Mouse (Mus musculus) embryonic facial prominence, embryonic 10.5 days (tissue): ENCODE data around the gene Hs6st3. TPM values are rescaled to one million over a fixed set of nuclear protein-coding genes. Genes with fewer than 3 reads are reported as not detected.

ENCODE experiments used
- DNase-seq: peaks from one replicate; pipeline ENCODE4 v3.0.0-alpha.2; 2017; ENCODE audit warnings: low spot score
- H3K27ac ChIP-seq: fragments of 300-500 bp; sonication (generic); replicated peaks from 2 replicates; pipeline ENCODE4 v1.5.1; 2016; ENCODE audit warnings: mild to moderate bottlenecking
- H3K27me3 ChIP-seq: fragments of 300-500 bp; sonication (generic); replicated peaks from 2 replicates; pipeline ENCODE4 v1.6.1; 2016; ENCODE audit warnings: low read depth, mild to moderate bottlenecking; ENCODE audit not compliant: poor library complexity, severe bottlenecking
- H3K36me3 ChIP-seq: fragments of 300-500 bp; sonication (generic); replicated peaks from 2 replicates; pipeline ENCODE4 v1.6.1; 2016; ENCODE audit warnings: mild to moderate bottlenecking, moderate library complexity
- H3K4me1 ChIP-seq: fragments of 300-500 bp; sonication (generic); 2 replicates; pipeline ENCODE4 v1.6.1; 2016
- H3K4me3 ChIP-seq: fragments of 300-500 bp; sonication (generic); 2 replicates; pipeline ENCODE4 v1.5.1; 2016; ENCODE audit warnings: mild to moderate bottlenecking, moderate library complexity
- H3K9me3 ChIP-seq: fragments of 300-500 bp; sonication (generic); 2 replicates; pipeline ENCODE4 v1.6.1; 2016; ENCODE audit warnings: mild to moderate bottlenecking
- WGBS: fragments of 180-500 bp; shearing (Covaris S2); methylation state at CpG from one replicate; pipeline ENCODE4 v1.1.7; 2016; 5-methylcytosine and 5-hydroxymethylcytosine counted together
- polyA plus RNA-seq: library from polyadenylated mRNA; unstranded; fragments of >200 nt; fragmentation: Nextera tagmentation; extraction: Ambion mirVana; gene quantifications from 2 replicates; pipeline ENCODE4 v1.2.1, GENCODE M21; 2016

Hs6st3 gene
- polyA plus RNA-seq, 1 experiment from 2014 or later: not detected

DNA sequence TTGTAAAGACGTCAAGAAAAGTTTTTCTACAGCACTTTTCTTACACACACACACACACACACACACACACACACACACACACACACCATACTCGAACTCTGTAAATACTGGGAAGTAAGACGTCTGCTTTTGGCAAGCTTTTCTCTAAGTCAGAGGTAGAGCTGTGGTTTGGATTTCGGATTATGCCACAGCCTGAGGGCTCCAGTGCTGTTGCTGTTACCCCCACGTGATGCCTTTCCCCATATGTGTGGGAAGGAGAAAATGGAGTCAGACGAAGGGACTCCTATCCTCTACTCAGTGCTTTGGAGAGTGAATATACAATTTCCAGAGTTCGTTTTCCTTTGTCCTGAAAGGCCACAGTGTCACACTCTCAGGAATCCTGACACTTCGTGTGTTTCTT, 231.1 kb downstream of the Hs6st3 start:
- no peaks in the 10 kb centered on the region for H3K27me3 ChIP-seq
- no peaks in the 10 kb centered on the region for H3K4me1 ChIP-seq
- H3K4me3 ChIP-seq: no peak overlapping the region
- no peak for DNase-seq
- H3K27ac ChIP-seq: no peak overlapping the region
- H3K36me3 ChIP-seq: no peaks in the 10 kb centered on the region
- H3K9me3 ChIP-seq: no peaks in the 10 kb centered on the region
- 72% methylated on average over 8 of the region's 8 CpGs for WGBS

DNA sequence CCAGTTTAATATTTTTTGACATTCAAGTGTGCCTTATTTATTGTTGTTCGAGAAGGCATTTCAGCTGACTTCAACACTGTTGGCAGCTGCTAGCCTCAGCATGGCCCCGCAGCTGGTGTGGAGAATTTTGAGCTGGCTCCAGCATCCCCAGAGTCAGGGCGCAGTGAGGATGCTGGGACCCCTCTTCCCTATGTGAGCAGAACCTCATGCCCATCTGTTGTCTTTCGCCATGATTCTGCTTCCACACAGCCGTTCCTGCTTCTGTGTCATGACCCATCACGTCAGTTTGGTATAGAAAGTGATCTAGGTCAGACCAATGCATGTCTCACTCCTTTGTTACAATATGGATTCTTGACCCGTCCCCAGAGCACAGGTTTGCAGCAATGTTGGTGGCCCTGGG, 231.9 kb downstream of the Hs6st3 start:
- Histone ChIP-seq H3K27ac (no peak overlapping the region), H3K27me3 (no peaks in the 10 kb centered on the region), H3K36me3 (no peaks in the 10 kb centered on the region), H3K4me1 (no peaks in the 10 kb centered on the region), H3K4me3 (no peak overlapping the region), H3K9me3 (no peaks in the 10 kb centered on the region)
- WGBS: 87% methylated on average over 7 of the region's 7 CpGs
- no peak for DNase-seq

DNA sequence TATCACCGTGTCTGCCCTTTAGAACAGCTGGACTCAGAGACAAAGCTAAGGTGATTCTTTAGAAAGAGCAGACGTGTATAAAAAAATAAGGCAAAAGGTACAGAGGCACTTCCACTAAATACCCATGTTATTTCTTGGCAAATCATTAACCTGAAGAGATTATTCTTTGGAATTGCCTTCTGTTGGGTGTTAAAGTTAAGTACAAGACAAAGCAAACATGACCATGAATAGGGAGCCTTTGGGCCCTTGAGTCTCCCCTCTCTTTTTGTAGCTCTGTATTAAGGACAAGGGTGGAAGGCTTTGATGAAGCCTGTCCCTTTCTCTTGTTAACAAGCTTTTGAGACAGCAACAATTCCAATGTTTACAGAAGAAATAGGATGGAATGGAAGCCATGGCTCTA, 241.2 kb downstream of the Hs6st3 start:
- DNase-seq: no peak
- H3K36me3 ChIP-seq: no peaks in the 10 kb centered on the region
- H3K27ac ChIP-seq: no peak overlapping the region
- WGBS: 83% methylated on average over 2 of the region's 2 CpGs
- H3K9me3 ChIP-seq: no peaks in the 10 kb centered on the region
- H3K4me1 ChIP-seq: no peaks in the 10 kb centered on the region
- H3K27me3 ChIP-seq: no peaks in the 10 kb centered on the region
- H3K4me3 ChIP-seq: no peak overlapping the region

DNA sequence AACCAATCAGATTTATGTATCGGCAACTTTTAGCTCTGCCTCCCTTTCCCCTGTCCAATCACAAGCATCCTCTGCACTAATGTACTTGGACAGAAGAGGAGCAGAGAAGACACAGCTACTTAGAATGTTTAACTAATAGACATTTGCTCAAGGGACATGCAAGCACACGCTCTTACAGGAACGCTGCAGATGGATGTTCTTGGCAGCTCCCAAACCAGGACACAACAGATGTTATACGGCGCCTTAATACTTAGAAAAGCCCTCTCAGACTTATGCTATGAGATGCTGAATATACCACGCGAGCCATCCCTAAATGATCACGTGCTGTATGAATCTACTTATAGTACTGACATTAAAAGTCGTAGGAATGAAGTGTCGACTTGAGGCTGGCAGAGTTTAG, 263.5 kb downstream of the Hs6st3 start:
- Histone ChIP-seq H3K9me3 (no peaks in the 10 kb centered on the region), H3K27me3 (no peaks in the 10 kb centered on the region), H3K4me3 (no peak overlapping the region), H3K36me3 (no peaks in the 10 kb centered on the region), H3K27ac (no peak overlapping the region), H3K4me1 (no peaks in the 10 kb centered on the region)
- DNase-seq: no peak
- WGBS: 92% methylated on average over 10 of the region's 10 CpGs

DNA sequence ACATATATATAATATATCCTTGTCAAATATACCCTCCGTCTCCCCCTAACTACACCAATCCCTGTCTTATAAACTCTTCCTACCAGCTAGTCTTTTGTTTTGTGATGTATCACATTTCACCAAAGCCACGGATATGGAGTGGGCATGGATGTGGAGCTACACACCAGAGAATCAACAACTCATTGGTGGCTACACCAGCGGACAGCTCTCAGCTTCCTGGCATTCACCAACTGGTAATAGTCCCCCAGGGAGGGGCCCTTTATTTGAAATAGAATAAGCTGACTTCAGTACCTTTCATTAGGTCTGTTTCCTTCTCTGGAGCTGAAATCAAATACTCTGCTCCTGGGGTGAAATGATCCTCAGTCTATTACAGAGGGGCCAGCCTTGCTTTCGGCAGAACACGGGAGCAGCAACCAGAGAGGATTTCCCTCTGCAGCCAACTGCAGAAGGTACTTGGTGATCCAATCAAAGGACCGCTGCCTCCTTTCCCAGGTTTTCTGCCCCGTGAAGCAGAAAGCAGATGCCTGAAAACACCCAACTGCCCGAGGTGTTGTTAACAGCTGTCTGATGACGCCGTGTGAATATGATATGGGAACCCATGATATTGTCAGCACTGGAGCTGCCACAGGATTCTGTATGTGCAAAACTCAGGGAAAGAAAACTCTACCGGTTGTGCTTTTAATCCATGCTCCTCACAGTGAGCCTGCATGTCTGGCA, 271.4 kb downstream of the Hs6st3 start:
- Histone ChIP-seq H3K36me3 (no peaks in the 10 kb centered on the region), H3K27ac (no peak overlapping the region), H3K9me3 (no peaks in the 10 kb centered on the region), H3K4me1 (0 out of 2 replicates have a peak, but pooled peaks cover 6% of the 10 kb centered on the region), H3K4me3 (no peak overlapping the region), H3K27me3 (no peaks in the 10 kb centered on the region)
- DNase-seq: peak; percentile 10
- 70% methylated on average over 11 of the region's 11 CpGs for WGBS

DNA sequence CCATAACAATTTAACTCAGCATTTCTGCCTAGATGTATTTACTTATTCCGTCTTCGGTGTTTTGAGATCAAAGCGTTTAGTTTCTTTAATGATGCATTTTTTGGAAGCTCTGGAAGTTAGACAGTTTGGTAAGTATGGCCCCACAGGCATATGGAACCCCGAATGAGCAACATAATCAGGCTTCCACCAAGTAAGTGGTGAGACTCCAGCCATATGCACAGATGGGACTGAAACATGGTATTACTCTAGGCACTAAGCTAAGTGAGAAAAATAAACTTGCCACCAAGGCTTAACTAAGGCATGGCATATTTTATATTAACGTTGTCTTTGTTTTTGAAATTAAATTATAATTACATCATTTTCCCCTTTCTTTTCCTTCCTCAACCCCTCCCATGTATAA, 284.8 kb downstream of the Hs6st3 start:
- Histone ChIP-seq H3K9me3 (no peaks in the 10 kb centered on the region), H3K4me1 (no peaks in the 10 kb centered on the region), H3K36me3 (no peaks in the 10 kb centered on the region), H3K27me3 (no peaks in the 10 kb centered on the region), H3K4me3 (no peak overlapping the region), H3K27ac (no peak overlapping the region)
- WGBS: 91% methylated on average over 5 of the region's 5 CpGs
- no peak for DNase-seq

DNA sequence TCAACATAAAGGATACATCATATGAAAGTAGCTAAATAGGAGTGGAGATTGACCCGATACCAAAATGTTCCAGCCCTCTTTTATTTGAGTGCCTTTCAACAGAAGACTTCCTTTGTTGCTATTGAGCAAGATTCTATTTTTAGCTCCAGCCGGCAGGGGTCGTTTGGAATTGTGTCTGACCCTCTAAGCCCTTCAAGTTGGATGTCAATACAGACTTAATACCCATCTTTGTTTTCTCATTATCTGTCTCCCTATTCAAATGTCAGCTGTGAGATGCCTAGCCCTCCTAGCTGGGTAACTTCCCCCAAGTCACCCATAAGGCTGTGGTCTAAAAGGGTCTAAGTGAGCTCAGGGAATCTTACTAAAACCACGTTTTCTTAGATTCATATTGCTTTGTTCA, 312.3 kb downstream of the Hs6st3 start:
- peak; percentile 11 for DNase-seq
- H3K9me3 ChIP-seq: no peaks in the 10 kb centered on the region
- H3K4me3 ChIP-seq: no peak overlapping the region
- WGBS: 27% methylated on average over 4 of the region's 4 CpGs
- H3K27me3 ChIP-seq: no peaks in the 10 kb centered on the region
- H3K36me3 ChIP-seq: no peaks in the 10 kb centered on the region
- H3K4me1 ChIP-seq: no peaks in the 10 kb centered on the region
- H3K27ac ChIP-seq: no peak overlapping the region

DNA sequence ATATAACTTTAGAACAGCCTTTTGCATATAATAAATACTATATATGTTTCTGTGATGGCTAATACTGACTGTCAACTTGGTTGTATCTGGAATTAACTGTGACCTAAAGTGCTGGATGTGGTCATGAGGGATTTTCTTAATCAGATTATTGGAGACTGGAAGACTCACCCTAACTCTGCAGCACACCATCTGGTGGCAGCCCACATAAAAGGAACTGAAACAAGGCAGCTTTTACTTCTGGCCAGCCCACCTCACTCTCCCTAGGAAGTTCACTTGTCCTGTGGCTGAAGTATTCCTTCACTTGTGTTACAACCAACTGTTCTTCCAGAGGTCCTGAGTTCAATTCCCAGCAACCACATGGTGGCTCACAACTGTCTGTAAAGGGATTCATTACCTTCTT, 313.5 kb downstream of the Hs6st3 start:
- Histone ChIP-seq H3K27me3 (no peaks in the 10 kb centered on the region), H3K4me1 (no peaks in the 10 kb centered on the region), H3K36me3 (no peaks in the 10 kb centered on the region), H3K9me3 (no peaks in the 10 kb centered on the region), H3K27ac (no peak overlapping the region), H3K4me3 (no peak overlapping the region)
- DNase-seq: no peak

DNA sequence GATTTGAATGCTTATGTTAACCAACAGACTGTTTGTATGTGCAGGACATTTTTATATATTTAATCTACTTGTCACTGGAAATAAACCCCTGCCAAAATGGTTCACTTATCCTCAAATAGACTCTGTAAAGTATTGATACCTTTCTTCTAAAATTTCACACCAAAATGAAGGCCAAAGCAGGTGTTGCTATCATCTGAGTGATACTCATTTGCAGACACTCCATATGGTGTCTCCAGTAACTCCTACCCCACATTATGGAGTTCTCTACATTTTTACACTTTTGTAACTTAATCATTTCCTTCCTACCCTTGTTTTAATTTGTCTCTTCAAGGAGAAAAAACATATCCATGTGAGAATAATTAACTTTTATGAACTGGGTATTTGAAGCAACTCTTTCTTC, 314.2 kb downstream of the Hs6st3 start:
- Histone ChIP-seq H3K4me3 (no peak overlapping the region), H3K27me3 (no peaks in the 10 kb centered on the region), H3K4me1 (no peaks in the 10 kb centered on the region), H3K9me3 (no peaks in the 10 kb centered on the region), H3K27ac (no peak overlapping the region), H3K36me3 (no peaks in the 10 kb centered on the region)
- no peak for DNase-seq

DNA sequence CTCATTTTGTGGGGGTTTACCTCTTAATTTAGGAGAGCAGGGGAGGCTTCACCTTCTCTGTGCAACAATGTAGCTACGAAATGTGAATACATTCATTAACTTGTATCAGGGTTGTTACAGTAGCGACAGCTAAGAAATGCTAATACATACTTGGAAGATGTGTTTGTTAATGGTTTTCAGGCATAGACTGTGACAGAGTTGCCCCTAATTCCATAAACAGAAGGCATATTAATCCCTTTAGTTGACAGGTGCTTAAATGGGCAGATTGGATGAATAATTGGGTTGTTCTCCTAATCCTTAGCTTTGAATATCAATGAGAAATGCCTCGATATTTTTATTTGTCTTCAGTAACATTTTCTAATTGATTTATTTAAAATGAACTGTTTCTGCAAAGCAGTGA, 314.7 kb downstream of the Hs6st3 start:
- H3K27me3 ChIP-seq: no peaks in the 10 kb centered on the region
- DNase-seq: no peak
- WGBS: 87% methylated on average over 3 of the region's 3 CpGs
- no peaks in the 10 kb centered on the region for H3K4me1 ChIP-seq
- H3K36me3 ChIP-seq: no peaks in the 10 kb centered on the region
- H3K4me3 ChIP-seq: no peak overlapping the region
- no peaks in the 10 kb centered on the region for H3K9me3 ChIP-seq
- H3K27ac ChIP-seq: no peak overlapping the region

DNA sequence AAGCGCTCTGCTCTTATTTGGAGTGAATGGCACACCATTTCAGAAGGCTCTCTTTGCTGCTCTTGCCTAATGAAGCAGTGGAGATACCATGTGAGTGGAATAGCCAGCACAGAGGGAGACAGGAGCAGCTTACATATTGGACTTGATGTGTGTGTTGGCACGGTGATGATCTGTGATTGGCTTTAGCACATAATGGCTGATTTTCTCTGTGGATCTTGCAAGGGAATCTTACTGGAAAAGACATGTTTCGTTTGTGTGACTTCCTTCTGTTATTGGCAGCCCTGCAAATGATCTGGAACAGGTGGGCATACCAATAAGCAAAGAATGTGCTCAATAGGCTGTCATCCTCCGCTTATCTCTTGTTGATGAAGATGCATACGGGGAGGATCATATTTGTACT, 326.2 kb downstream of the Hs6st3 start:
- DNase-seq: no peak
- Histone ChIP-seq H3K36me3 (no peaks in the 10 kb centered on the region), H3K4me3 (no peak overlapping the region), H3K27me3 (no peaks in the 10 kb centered on the region), H3K4me1 (no peaks in the 10 kb centered on the region), H3K27ac (no peak overlapping the region), H3K9me3 (no peaks in the 10 kb centered on the region)
- WGBS: 91% methylated on average over 5 of the region's 5 CpGs

DNA sequence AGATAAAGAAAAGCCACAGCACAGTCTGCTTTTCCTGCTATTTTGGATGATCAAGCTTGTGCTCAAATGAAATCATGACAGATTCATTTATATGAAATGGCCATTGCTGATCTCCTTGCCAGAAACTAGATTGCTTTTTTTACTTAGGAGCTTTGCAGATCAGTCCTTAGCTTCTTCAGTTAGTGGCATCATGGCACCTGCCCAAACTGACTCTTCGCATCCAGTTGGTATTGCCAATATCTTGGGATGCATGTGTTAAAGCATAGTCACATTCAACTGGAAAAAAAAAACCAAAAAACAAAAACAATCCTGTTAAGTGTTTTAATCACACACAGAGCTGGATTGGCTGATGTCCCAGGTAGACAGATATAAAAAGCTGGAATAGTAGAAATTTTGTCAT, 326.7 kb downstream of the Hs6st3 start:
- Histone ChIP-seq H3K9me3 (no peaks in the 10 kb centered on the region), H3K27ac (no peak overlapping the region), H3K36me3 (no peaks in the 10 kb centered on the region), H3K27me3 (no peaks in the 10 kb centered on the region), H3K4me1 (no peaks in the 10 kb centered on the region), H3K4me3 (no peak overlapping the region)
- WGBS: 100% methylated on average over 1 of the region's 1 CpGs
- no peak for DNase-seq

DNA sequence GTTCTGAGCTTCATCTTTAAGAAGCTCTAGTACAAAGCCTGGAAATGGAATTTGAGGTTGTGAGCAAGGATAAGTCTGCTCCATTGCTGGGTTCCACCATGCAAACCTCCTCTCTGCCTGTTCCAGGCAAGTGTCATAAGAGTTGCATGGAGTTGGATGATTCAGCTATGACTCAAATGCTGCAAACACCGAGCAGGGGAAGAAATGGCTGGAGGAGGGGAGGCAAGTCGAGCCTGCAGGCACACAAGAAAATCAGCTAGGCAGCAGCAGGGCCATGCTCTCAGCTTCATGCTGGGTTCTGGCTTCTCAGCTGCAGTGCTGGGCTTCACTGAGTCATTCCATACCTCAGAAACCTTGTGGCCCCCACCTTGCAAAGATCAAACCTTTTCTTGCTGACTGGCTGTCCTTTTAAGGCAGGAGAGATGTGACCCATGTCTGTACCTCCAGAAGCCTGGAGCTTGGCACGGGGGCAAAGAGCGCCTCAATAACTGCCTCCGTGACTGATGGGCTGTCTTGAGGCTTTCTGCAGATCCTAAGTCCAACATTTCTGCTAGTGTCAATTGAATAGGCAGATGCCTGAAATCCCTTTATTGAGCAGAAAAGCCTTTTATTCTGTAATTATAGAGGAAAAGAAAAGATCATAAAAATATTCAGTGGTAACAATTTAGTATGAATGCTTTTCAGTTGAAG, 328.9 kb downstream of the Hs6st3 start:
- Histone ChIP-seq H3K36me3 (no peaks in the 10 kb centered on the region), H3K4me1 (no peaks in the 10 kb centered on the region), H3K27me3 (no peaks in the 10 kb centered on the region), H3K27ac (no peak overlapping the region), H3K4me3 (no peak overlapping the region), H3K9me3 (no peaks in the 10 kb centered on the region)
- no peak for DNase-seq
- 74% methylated on average over 5 of the region's 5 CpGs for WGBS
